Mouse (Mus musculus) heart, postnatal 14 days (tissue): ENCODE data around the gene Cacnb3. TPM values are rescaled to one million over a fixed set of nuclear protein-coding genes. Genes with fewer than 3 reads are reported as not detected.

ENCODE experiments used
- DNase-seq, 2 experiments: peaks; one replicate each; pipeline ENCODE4 v3.0.0; 2021 to 2022
- intact Hi-C: fragments of 180-260 bp; cut with DNase I; formaldehyde crosslinking; loops from one replicate; pipeline ENCODE4 v1.15.1; 2025
- total RNA-seq, 2 experiments: library from RNA; stranded (reverse); gene quantifications; 2 replicates each; pipeline ENCODE4 v1.2.3; 2021

Cacnb3 gene
- total RNA-seq, 2 experiments from 2014 or later = 8.0 to 8.8 TPM

DNA sequence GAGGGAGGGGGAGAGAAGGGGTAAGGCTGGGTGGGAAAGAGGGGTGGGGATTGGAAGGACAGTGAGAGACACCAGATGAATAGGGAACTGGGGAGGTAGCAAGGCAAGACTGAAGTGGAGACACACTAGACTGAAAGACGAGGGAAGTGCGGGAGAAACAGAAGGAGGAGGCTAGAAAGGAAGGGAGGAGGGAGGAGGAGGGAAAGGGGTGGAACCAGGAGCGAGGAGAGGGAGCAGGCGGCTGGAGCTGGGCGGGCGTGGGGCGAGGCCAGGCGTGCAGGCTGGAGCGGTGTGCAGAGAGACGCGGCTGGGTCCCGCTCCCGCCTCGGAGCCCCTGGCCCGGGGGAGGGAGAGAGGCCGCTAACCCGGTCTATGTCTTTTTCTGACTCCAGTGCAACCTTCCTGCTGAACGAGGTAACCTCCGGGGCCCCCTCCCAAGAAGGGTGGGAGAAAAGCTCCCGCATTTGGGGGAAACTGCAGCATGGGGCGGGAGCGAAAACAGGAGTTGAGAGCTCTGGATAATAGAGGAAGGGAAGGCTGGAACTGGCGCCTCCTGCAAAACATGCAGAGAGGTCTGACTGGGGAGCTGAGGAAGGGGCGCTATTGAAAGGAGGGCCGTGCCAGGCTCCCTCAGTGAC, 1.6 kb downstream of the Cacnb3 start:
- intact Hi-C loops = no loop called here
- DNase-seq = peak; percentile 71 to 73

DNA sequence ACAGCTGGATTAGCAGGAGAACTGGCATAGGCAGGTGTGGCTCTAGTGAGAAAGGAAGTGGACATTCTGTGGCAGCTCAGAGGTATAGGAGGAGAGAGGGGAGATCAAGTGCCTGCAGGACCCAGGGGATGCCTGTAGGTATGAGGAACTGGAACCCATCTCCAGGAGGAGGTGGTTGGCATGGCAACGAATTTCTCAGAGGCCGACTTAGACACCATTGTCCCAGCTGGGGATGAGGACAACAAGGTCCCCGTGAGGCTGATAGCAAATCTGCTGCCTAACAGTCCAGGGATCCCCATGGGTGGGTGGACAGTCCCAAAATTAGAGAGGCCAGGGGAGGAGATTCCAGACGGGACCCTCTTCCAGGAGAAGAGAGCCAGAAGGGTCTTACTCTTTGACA, 2.3 kb downstream of the Cacnb3 start:
- intact Hi-C loops = no loop called here
- DNase-seq = no peak

- intact Hi-C loops = no loop called here
- no peak for DNase-seq
These were observed 3.3 kb downstream of the Cacnb3 start for GRCm38 (mm10) chr15:98633822-98634470.

DNA sequence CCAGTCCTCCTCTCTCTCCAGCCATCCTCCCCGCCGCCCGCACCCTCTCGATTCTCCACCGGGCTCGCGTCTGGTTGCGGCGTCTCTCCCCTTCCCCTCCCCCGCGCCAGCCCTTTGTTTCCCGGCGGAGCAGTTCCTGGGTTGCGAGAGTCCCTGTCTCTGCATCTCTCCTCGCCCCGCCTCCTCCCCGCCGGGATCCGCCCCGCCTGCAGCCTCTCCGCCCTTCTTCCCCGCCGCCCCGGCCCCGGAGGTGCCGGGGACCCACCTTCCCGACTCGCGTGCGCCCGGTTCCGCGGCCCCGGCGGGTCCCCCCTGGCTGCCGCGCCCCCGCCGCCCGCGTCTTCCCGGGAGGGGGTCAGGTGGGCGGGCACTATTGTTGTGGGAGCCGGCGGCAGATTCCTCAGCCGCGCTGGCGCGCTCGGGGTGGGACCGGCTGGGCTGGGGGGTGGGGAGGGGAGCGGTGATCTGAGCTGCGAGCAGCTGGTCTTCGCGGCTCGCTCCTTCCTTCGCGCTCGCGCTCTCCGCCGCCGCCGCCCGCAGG, 4.0 kb downstream of the Cacnb3 start:
- peak; percentile 81 to 84 for DNase-seq
- intact Hi-C loops = loop anchor here (5.0 kb wide), 1 partner anchor 1088 kb away; no protein-coding TSS in a partner anchor

DNA sequence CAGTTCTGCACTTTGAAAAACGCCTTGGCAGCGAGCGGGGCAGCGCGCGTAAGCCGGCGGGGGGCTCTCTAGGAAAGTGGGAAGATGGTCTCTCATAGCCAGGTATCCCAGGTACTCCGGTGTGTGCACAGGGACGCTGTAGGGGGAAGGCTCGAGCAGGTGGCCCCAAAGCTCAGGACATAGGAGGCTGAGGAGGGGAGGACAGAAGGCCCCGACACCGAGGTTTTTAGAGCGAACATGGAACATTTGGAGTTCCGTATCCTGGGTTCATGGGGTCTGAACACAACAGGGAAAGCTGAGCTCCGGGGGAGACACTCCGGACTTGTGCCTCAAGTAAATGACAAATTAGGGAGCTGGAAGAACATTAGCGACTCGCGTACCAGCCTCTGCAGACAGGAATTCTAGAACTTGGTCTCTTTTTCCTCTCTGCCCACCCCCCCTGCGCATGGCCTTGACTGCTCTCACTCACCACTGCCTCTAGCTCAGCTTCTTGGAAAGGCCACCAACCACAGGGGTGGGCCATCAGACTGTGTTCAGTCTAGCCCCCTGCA, 4.7 kb downstream of the Cacnb3 start:
- intact Hi-C loops = loop anchor here (5.0 kb wide), 1 partner anchor 1087 kb away; no protein-coding TSS in a partner anchor
- no peak for DNase-seq

DNA sequence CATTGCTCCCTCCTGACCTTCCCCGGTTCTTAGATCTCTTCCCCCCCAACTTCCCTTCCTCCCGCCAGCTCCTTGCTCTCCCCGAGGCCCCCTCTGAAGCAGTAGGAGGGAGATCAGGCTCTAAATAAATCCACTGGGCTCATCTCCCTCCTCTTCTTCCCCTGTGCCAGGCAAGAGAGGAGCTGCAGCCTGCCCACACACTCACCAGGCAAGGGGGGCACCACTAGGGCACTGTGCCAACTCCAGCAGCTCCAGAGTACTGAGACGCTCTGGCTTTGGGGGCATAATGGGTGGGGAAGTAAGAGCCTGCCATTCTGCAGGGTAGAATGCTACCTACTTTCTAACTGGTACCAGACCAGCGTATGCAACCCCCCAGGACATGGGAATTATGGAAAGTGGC, 5.9 kb downstream of the Cacnb3 start:
- intact Hi-C loops = loop anchor here (5.0 kb wide), 1 partner anchor 1086 kb away; no protein-coding TSS in a partner anchor
- DNase-seq = no peak

- no peak for DNase-seq
- intact Hi-C loops = loop anchor here (5.0 kb wide), 1 partner anchor 1085 kb away; no protein-coding TSS in a partner anchor
These were observed 6.5 kb downstream of the Cacnb3 start for GRCm38 (mm10) chr15:98637155-98637554.

DNA sequence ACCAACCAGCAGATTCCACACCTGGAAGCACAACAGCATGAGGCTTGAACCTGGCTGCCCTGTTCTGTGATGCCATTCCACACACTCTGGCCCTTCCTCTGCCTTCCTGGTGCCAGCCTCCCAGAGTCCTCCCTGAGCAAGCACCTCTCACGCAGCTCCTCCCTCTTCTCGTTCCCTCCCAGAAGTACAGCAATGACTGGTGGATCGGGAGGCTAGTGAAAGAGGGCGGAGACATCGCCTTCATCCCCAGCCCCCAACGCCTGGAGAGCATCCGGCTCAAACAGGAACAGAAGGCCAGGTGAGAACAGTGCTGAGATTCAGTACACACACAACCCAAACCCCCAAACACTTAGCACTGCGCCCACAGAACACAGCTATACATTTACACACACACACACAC, 9.5 kb downstream of the Cacnb3 start:
- intact Hi-C loops = no loop called here
- DNase-seq = no peak

DNA sequence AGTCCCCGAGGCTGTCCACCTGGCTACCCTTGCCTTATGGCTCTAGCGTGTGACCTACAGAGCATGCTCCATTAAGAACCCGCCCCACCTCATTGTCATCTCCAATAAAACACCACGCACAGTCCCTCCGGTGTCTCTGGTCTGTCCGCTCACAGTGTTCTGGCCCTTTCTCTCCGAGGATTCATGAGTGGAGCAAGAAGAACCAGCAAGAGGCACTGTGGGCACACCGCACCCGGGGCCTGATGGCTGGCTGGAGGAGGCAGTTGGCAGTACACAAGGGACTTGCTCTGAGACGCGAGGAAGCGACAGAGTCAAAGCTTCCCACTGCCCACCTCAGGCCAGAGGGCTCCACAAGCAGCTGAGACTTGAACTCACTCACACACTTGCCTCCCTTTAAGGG, 13.8 kb downstream of the Cacnb3 start:
- DNase-seq = no peak
- intact Hi-C loops = no loop called here

- no peak for DNase-seq
- intact Hi-C loops = no loop called here
These were observed 14.7 kb downstream of the Cacnb3 start for GRCm38 (mm10) chr15:98645057-98646026.

DNA sequence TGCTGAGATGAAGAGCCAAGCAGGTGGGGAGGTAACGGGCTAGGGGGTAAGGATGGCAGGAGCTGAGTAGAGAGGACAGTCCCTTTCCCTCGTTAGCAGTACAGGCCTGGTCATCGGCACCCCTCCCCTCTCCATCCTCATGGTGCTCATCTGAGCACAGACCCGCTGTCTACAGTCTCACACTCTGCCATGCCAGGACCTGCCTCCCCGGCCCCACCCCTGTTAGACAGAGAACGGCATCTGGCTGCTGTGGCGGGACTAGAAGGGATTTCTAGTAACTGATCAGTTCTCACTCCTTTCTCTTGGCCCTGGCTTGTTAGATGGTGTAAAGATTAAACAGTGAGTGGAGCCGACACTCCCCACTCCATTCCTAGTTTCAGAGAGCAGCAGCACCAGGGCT, 16.1 kb downstream of the Cacnb3 start:
- intact Hi-C loops = no loop called here
- no peak for DNase-seq

GRCm38 (mm10) chr15:98647308-98647707, 16.7 kb downstream of the Cacnb3 start:
- intact Hi-C loops = no loop called here
- no peak for DNase-seq

- DNase-seq = no peak
- intact Hi-C loops = no loop called here
These were observed 17.4 kb downstream of the Cacnb3 start for GRCm38 (mm10) chr15:98648071-98648470.

- no peak for DNase-seq
- intact Hi-C loops = no loop called here
These were observed 20.8 kb downstream of the Cacnb3 start for GRCm38 (mm10) chr15:98651431-98651830.

GRCm38 (mm10) chr15:98652174-98652573, 21.5 kb downstream of the Cacnb3 start:
- intact Hi-C loops = no loop called here
- DNase-seq = no peak

GRCm38 (mm10) chr15:98656982-98657751, 26.5 kb downstream of the Cacnb3 start:
- DNase-seq = no peak
- intact Hi-C loops = no loop called here

GRCm38 (mm10) chr15:98662198-98662566, 31.5 kb downstream of the Cacnb3 start:
- intact Hi-C loops = loop anchor here (5.0 kb wide), 1 partner anchor 140 kb away; no protein-coding TSS in a partner anchor
- no peak for DNase-seq

DNA sequence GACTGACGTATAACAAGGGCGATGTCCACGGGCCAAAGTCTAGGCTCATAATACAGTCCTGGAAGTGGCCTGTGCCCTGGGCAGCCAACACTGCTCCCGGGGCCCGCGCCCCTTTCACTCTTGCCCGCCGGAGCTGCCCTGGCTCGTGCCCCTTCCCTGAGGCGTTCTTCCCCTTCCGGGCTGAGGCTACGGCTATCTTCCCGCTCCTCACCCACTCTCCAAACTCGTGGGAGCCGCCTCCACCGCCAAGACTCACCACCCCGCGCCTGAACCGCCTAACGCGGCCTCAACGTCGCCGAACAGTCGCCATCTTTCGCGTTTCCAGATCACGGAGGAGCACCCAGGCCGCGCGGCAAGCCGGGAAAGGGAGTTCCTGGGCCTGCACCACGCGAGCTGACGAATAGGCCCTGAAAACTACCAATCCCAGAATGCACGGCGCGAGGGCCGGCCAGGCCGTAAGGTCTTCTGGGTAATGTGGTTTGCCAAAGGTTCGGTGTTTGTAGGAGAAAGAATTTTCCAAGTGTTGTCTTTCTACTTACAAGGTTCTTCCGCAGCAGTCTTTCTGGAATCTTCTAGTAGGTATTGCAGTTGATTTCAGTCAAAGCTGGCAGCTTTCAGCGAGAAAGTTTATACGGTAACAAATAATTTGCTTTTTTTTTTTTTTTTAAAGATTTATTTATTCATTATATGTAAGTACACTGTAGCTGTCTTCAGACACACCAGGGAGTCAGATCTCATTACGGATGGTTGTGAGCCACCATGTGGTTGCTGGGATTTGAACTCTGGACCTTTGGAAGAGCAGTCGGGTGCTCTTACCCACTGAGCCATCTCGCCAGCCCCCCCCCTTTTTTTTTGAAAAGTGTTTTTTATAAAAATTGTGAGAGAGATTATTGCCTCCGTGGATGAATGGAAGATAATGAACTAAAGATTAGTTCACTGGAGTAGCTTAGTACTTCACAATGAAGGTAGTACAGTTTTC, 32.2 kb downstream of the Cacnb3 start, which contains the start of gene Ddx23:
TSS of gene Ddx23 (minus strand) at position 328 of the 979 bp plus-strand sequence.
- DNase-seq = peak; percentile 94 to 96
- intact Hi-C loops = loop anchor here (5.0 kb wide), 1 partner anchor 139 kb away; no protein-coding TSS in a partner anchor
